Mouse (Mus musculus) forebrain, embryonic 16.5 days (tissue): ENCODE data around the gene Slc7a6. TPM values are rescaled to one million over a fixed set of nuclear protein-coding genes. Genes with fewer than 3 reads are reported as not detected.

Experiments
- ATAC-seq: fragments of 200-750 bp; cut with Nextera tagmentation; 2 replicates; pipeline ENCODE4 v1.8.0; 2017; ENCODE audit warnings: mild to moderate bottlenecking, moderate library complexity
- H3K27ac ChIP-seq: fragments of 300-500 bp; sonication (generic); 2 replicates; pipeline ENCODE4 v1.5.1; 2014; ENCODE audit warnings: low read length, control low read depth
- H3K27me3 ChIP-seq: fragments of 300-500 bp; sonication (generic); replicated peaks from 2 replicates; pipeline ENCODE4 v1.6.1; 2014; ENCODE audit warnings: low read length; ENCODE audit not compliant: control insufficient read depth, insufficient read depth
- H3K36me3 ChIP-seq: fragments of 300-500 bp; sonication (generic); 2 replicates; pipeline ENCODE4 v1.6.1; 2014; ENCODE audit not compliant: control insufficient read depth, insufficient read depth
- H3K4me1 ChIP-seq: fragments of 300-500 bp; sonication (generic); replicated peaks from 2 replicates; pipeline ENCODE4 v1.6.1; 2014; ENCODE audit warnings: low read length; ENCODE audit not compliant: control insufficient read depth, insufficient read depth
- H3K4me2 ChIP-seq: fragments of 300-500 bp; sonication (generic); 2 replicates; pipeline ENCODE4 v1.6.1; 2014; ENCODE audit warnings: mild to moderate bottlenecking, low read length, control low read depth
- H3K4me3 ChIP-seq: fragments of 300-500 bp; sonication (generic); replicated peaks from 2 replicates; pipeline ENCODE4 v1.5.1; 2014; ENCODE audit warnings: mild to moderate bottlenecking, low read length, control low read depth
- H3K9ac ChIP-seq: fragments of 300-500 bp; sonication (generic); replicated peaks from 2 replicates; pipeline ENCODE4 v1.6.1; 2014; ENCODE audit warnings: low read depth, low read length, control low read depth
- H3K9me3 ChIP-seq: fragments of 300-500 bp; sonication (generic); 2 replicates; pipeline ENCODE4 v1.6.1; 2016; ENCODE audit warnings: low read length; ENCODE audit not compliant: control insufficient read depth
- WGBS: fragments of 180-500 bp; shearing (Covaris S2); extraction: QIAGEN DNeasy Blood & Tissue Kit; methylation state at CpG from one replicate; pipeline ENCODE4 v1.1.7; 2014; 5-methylcytosine and 5-hydroxymethylcytosine counted together
- polyA plus RNA-seq: library from polyadenylated mRNA; unstranded; fragments of >200 nt; fragmentation: Nextera tagmentation; extraction: Ambion mirVana; gene quantifications from 2 replicates; pipeline ENCODE4 v1.2.1, GENCODE M21; 2015

The Slc7a6 gene
- polyA plus RNA-seq, 1 experiment from 2014 or later: 58.4 TPM

- H3K4me2 ChIP-seq: no peak overlapping the region
- no peak for ATAC-seq
- no peak overlapping the region for H3K27ac ChIP-seq
- 95% methylated on average over 7 of the region's 7 CpGs for WGBS
- peaks cover 28% of the 10 kb centered on the region for H3K27me3 ChIP-seq
- H3K9me3 ChIP-seq: no peaks in the 10 kb centered on the region
- H3K9ac ChIP-seq: no peak overlapping the region
- H3K36me3 ChIP-seq: peaks cover 5% of the 10 kb centered on the region; the same call in 1 of the 2 replicates
- no peak overlapping the region for H3K4me3 ChIP-seq
- H3K4me1 ChIP-seq: peaks cover 6% of the 10 kb centered on the region
These were observed 37.0 kb upstream of the Slc7a6 start for GRCm38 (mm10) chr8:106131488-106132222.

DNA sequence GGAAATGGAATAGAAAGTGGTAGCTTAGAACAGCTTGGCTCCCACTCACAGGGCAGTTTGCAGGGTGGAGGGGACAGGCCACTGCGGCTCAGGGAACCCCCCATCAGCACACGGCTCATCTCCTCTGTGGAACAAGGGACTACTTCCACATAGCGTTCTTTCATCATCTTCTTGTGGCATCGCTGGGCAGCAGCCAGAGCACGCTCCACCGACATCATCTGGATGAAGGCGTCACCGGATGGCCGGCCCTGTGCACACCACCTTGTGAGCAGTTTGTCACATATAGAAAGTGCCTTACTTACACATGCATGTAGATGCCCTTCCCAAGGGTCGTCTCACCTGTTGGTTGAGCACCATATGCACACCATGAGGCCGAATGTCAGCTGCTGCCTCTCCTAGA is 36.3 kb upstream of the Slc7a6 start:
- ATAC-seq: no peak
- 90% methylated on average over 11 of the region's 11 CpGs for whole genome bisulfite sequencing
- no peak overlapping the region for H3K4me3 ChIP-seq
- peaks cover 5% of the 10 kb centered on the region; the same call in 1 of the 2 replicates for H3K36me3 ChIP-seq
- peaks cover 35% of the 10 kb centered on the region for H3K27me3 ChIP-seq
- no peaks in the 10 kb centered on the region for H3K9me3 ChIP-seq
- no peak overlapping the region for H3K9ac ChIP-seq
- no peak overlapping the region for H3K27ac ChIP-seq
- H3K4me2 ChIP-seq: no peak overlapping the region
- H3K4me1 ChIP-seq: peaks cover 13% of the 10 kb centered on the region

DNA sequence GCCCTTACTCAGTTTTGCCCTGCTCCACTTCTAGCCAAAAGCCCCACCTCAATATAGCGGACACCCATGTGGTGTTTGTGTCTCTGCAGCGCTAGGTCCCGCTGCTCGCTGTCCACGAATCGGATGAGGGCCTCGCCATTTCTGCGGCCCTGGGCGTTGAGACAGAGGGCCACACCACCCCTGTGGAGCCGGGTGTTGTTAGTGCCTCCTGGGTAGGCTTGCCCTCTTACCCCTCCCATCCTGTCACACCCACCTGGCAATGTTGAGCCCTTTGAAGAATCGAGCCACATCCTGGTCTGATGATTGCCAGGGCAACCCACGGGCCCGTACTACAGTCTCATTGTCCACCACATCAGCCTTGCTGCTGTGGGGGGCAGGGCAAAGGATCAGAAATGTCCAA is 35.1 kb upstream of the Slc7a6 start:
- no peak for ATAC-seq
- 67% methylated on average over 13 of the region's 13 CpGs for WGBS
- Histone ChIP-seq H3K36me3 (peaks cover 4% of the 10 kb centered on the region; the same call in 1 of the 2 replicates), H3K9ac (no peak overlapping the region), H3K27me3 (peaks cover 39% of the 10 kb centered on the region), H3K27ac (no peak overlapping the region), H3K4me1 (peaks cover 17% of the 10 kb centered on the region), H3K4me3 (no peak overlapping the region), H3K9me3 (no peaks in the 10 kb centered on the region), H3K4me2 (no peak overlapping the region)

DNA sequence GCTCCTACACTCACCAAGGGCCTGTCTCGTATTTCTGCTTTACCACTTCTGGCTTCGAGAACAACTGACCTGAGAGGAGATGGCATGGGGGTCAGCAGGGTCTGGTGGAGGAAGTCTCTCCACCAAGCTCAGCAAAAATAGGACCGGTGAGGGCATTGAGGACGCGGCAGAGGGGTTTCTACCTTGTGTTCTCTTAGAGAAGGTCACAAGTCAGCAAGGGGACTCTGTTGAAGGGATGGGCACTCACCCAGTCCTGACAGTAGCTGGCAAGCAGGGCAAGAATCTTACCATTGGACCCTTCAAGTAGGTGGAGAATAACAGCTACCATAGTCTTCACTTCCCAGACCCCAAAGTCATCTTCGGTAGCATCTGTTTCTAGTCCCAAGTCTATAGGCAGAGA is 34.7 kb upstream of the Slc7a6 start:
- Histone ChIP-seq H3K9ac (no peak overlapping the region), H3K9me3 (no peaks in the 10 kb centered on the region), H3K27me3 (peaks cover 43% of the 10 kb centered on the region), H3K4me3 (no peak overlapping the region), H3K4me2 (no peak overlapping the region), H3K27ac (no peak overlapping the region), H3K4me1 (peaks cover 17% of the 10 kb centered on the region), H3K36me3 (peaks cover under 1% of the 10 kb centered on the region; the same call in 1 of the 2 replicates)
- no peak for ATAC-seq
- WGBS: 70% methylated on average over 6 of the region's 6 CpGs

GRCm38 (mm10) chr8:106134751-106135571 is 33.7 kb upstream of the Slc7a6 start:
- H3K4me1 ChIP-seq: peaks cover 17% of the 10 kb centered on the region
- H3K4me2 ChIP-seq: no peak overlapping the region
- H3K9ac ChIP-seq: no peak overlapping the region
- ATAC-seq: no peak
- H3K27ac ChIP-seq: no peak overlapping the region
- no peaks in the 10 kb centered on the region for H3K36me3 ChIP-seq
- 28% methylated on average over 14 of the region's 14 CpGs for WGBS
- no peaks in the 10 kb centered on the region for H3K9me3 ChIP-seq
- peaks cover 53% of the 10 kb centered on the region for H3K27me3 ChIP-seq
- H3K4me3 ChIP-seq: no peak overlapping the region

- H3K4me2 ChIP-seq: no peak overlapping the region
- H3K9me3 ChIP-seq: no peaks in the 10 kb centered on the region
- peaks cover 17% of the 10 kb centered on the region for H3K4me1 ChIP-seq
- H3K4me3 ChIP-seq: peak overlapping the region; percentile 34; the same call in 1 of the 2 replicates
- peaks cover 53% of the 10 kb centered on the region for H3K27me3 ChIP-seq
- no peak overlapping the region for H3K27ac ChIP-seq
- no peaks in the 10 kb centered on the region for H3K36me3 ChIP-seq
- ATAC-seq: no peak
- 8% methylated on average over 19 of the region's 19 CpGs for WGBS
- no peak overlapping the region for H3K9ac ChIP-seq
These were observed 33.0 kb upstream of the Slc7a6 start for GRCm38 (mm10) chr8:106135672-106136071.

GRCm38 (mm10) chr8:106136156-106137130 is 32.2 kb upstream of the Slc7a6 start, which contains the start of gene Esrp2:
Esrp2 (minus strand) TSS chr8:106136974.
- Histone ChIP-seq H3K4me3 (peak within 1 kb of the TSS; percentile 45), H3K27ac (no peak within 1 kb of the TSS), H3K36me3 (no peaks in the 10 kb centered on the region), H3K27me3 (peaks cover 53% of the 10 kb centered on the region), H3K9me3 (no peaks in the 10 kb centered on the region), H3K4me1 (peaks cover 17% of the 10 kb centered on the region), H3K9ac (peak within 1 kb of the TSS; percentile 48), H3K4me2 (peak within 1 kb of the TSS; percentile 70)
- 1% methylated on average over 85 of the region's 86 CpGs for WGBS
- ATAC-seq: no peak

- WGBS: 4% methylated on average over 22 of the region's 22 CpGs
- Histone ChIP-seq H3K27me3 (peaks cover 53% of the 10 kb centered on the region), H3K4me1 (peaks cover 17% of the 10 kb centered on the region), H3K9me3 (no peaks in the 10 kb centered on the region), H3K9ac (peak overlapping the region; percentile 48; the same call in 1 of the 2 replicates), H3K27ac (no peak overlapping the region), H3K36me3 (no peaks in the 10 kb centered on the region), H3K4me2 (peak overlapping the region; percentile 70), H3K4me3 (peak overlapping the region; percentile 45)
- ATAC-seq: no peak
These were observed 31.3 kb upstream of the Slc7a6 start for GRCm38 (mm10) chr8:106137218-106137905.
